Mouse (Mus musculus) cerebellum, postnatal 36 days (tissue): Measurements from ENCODE around the gene Smndc1.
"Not testable (repeated sequence)": the region's sequence is repeated elsewhere in the genome, so short reads cannot be mapped to it uniquely, and the experiment has no call there.

ENCODE experiments used
- DNase-seq, 2 experiments: peaks; one replicate each; pipeline ENCODE4 v3.0.0; 2021 to 2022; ENCODE audit warnings: mixed read lengths in 2 of 2

The Smndc1 gene

GRCm38 (mm10) chr19:53412149-53412848 lies 21.9 kb upstream of the Smndc1 start:
- DNase-seq = no peak

- no peak for DNase-seq
These were observed 19.4 kb upstream of the Smndc1 start for GRCm38 (mm10) chr19:53409663-53410307.

GRCm38 (mm10) chr19:53408398-53408797 lies 18.0 kb upstream of the Smndc1 start:
- DNase-seq = no peak

- DNase-seq = no peak
These were observed 17.0 kb upstream of the Smndc1 start for GRCm38 (mm10) chr19:53407350-53407749.

- no peak for DNase-seq
These were observed 15.4 kb upstream of the Smndc1 start for GRCm38 (mm10) chr19:53405810-53406209.

- peak; percentile 88 to 92 for DNase-seq
These were observed 14.5 kb upstream of the Smndc1 start for GRCm38 (mm10) chr19:53404837-53405356.

GRCm38 (mm10) chr19:53404219-53404836 lies 13.9 kb upstream of the Smndc1 start:
- DNase-seq = peak; percentile 45 to 60

GRCm38 (mm10) chr19:53402741-53403432 lies 12.5 kb upstream of the Smndc1 start:
- DNase-seq = no peak

- DNase-seq = peak in 1 of 2 experiments; percentile 46
These were observed 10.1 kb upstream of the Smndc1 start for GRCm38 (mm10) chr19:53400332-53401110.

GRCm38 (mm10) chr19:53399213-53399612 lies 8.8 kb upstream of the Smndc1 start:
- DNase-seq = no peak

GRCm38 (mm10) chr19:53397451-53398233 lies 7.3 kb upstream of the Smndc1 start:
- DNase-seq = no peak

- not testable (repeated sequence) for DNase-seq
These were observed 5.4 kb upstream of the Smndc1 start for GRCm38 (mm10) chr19:53395805-53396204.

GRCm38 (mm10) chr19:53394956-53395355 lies 4.6 kb upstream of the Smndc1 start:
- not testable (repeated sequence) for DNase-seq

GRCm38 (mm10) chr19:53394552-53394951 lies 4.2 kb upstream of the Smndc1 start:
- DNase-seq = peak; percentile 47 to 64

- DNase-seq = no peak
These were observed 3.3 kb upstream of the Smndc1 start for GRCm38 (mm10) chr19:53393646-53394045.

GRCm38 (mm10) chr19:53392781-53393343 lies 2.5 kb upstream of the Smndc1 start:
- no peak for DNase-seq

GRCm38 (mm10) chr19:53391787-53392186 lies 1.4 kb upstream of the Smndc1 start:
- DNase-seq = no peak

GRCm38 (mm10) chr19:53391386-53391785 lies 1.0 kb upstream of the Smndc1 start:
- DNase-seq = no peak

GRCm38 (mm10) chr19:53389851-53390431 lies 437 bp downstream of the Smndc1 start:
- DNase-seq = peak in 1 of 2 experiments; percentile 59

- no peak for DNase-seq
These were observed 961 bp downstream of the Smndc1 start for GRCm38 (mm10) chr19:53389417-53389816.

- no peak for DNase-seq
These were observed 7.0 kb downstream of the Smndc1 start for GRCm38 (mm10) chr19:53383336-53383735.
